Mouse (Mus musculus) ES-E14 (cell line): ENCODE measurements around the gene Defb29. TPM values are rescaled to one million over a fixed set of nuclear protein-coding genes. Genes with fewer than 3 reads are reported as not detected.

Experiments used
- DNase-seq: peaks from one replicate; pipeline ENCODE4 v3.0.0-alpha.2; 2013; ENCODE audit warnings: low read depth, low spot score
- H3K27ac ChIP-seq: 2 replicates; pipeline ENCODE4 v1.5.1; 2012; ENCODE audit warnings: low read depth, mild to moderate bottlenecking, low read length, moderate library complexity, mixed read lengths; ENCODE audit not compliant: poor library complexity, insufficient read depth, severe bottlenecking
- H3K36me3 ChIP-seq: 2 replicates; pipeline ENCODE4 v1.6.1; 2012; ENCODE audit warnings: mild to moderate bottlenecking, low read length, moderate library complexity, mixed read lengths; ENCODE audit not compliant: control insufficient read depth, poor library complexity, insufficient read depth, severe bottlenecking
- H3K4me1 ChIP-seq, 2 experiments: fragments of 150-350 bp in 1 of 2; sonication (generic) in 1 of 2; 2 replicates each; pipeline ENCODE4 v1.6.1; 2012; ENCODE audit warnings: low read length in 2 of 2, mild to moderate bottlenecking in 1 of 2, mixed read lengths in 1 of 2; ENCODE audit not compliant: control insufficient read depth in 2 of 2, insufficient read depth in 2 of 2, poor library complexity in 1 of 2
- H3K4me3 ChIP-seq, 2 experiments: fragments of 150-350 bp in 1 of 2; sonication (generic) in 1 of 2; 2 replicates each; pipeline ENCODE4 v1.5.1; 2012; ENCODE audit warnings: low read length in 2 of 2, low read depth in 1 of 2, mild to moderate bottlenecking in 1 of 2, mixed read lengths in 1 of 2; ENCODE audit not compliant: insufficient read depth in 1 of 2, poor library complexity in 1 of 2, severe bottlenecking in 1 of 2
- H3K9ac ChIP-seq: 2 replicates; pipeline ENCODE4 v1.6.1; 2012; ENCODE audit warnings: low read depth, mild to moderate bottlenecking, low read length, mixed read lengths; ENCODE audit not compliant: poor library complexity, insufficient read depth, severe bottlenecking
- H3K9me3 ChIP-seq: fragments of 150-350 bp; sonication (generic); 2 replicates; pipeline ENCODE4 v1.6.1; 2012; ENCODE audit warnings: low read depth, mild to moderate bottlenecking, low read length; ENCODE audit not compliant: control insufficient read depth, insufficient read depth
- CHD2 ChIP-seq: IDR thresholded peaks from 2 replicates; pipeline ENCODE4 v1.6.1; 2014; ENCODE audit warnings: mild to moderate bottlenecking, low read depth, low read length, inconsistent platforms
- HCFC1 ChIP-seq: IDR thresholded peaks from 2 replicates; pipeline ENCODE4 v1.6.1; 2012; ENCODE audit warnings: low read length, inconsistent platforms, borderline replicate concordance; ENCODE audit not compliant: insufficient read depth
- MAFK ChIP-seq: IDR thresholded peaks from 2 replicates; pipeline ENCODE4 v1.6.1; 2014; ENCODE audit warnings: mild to moderate bottlenecking, low read depth, low read length, inconsistent platforms; ENCODE audit not compliant: insufficient read depth
- ZC3H11A ChIP-seq: IDR thresholded peaks from 2 replicates; pipeline ENCODE4 v1.6.1; 2012; ENCODE audit warnings: low read depth, mild to moderate bottlenecking, inconsistent platforms, low read length, borderline replicate concordance
- ZNF384 ChIP-seq: IDR thresholded peaks from 2 replicates; pipeline ENCODE4 v1.6.1; 2012; ENCODE audit warnings: low read depth, low read length, inconsistent platforms
- in situ Hi-C, 2 experiments: fragments of 600-800 bp; cut with MboI; formaldehyde crosslinking; loops; one replicate each; pipeline ENCODE4 v1.15.1; 2025; ENCODE audit warnings: low sequenced_read_pairs in 2 of 2, inconsistent platforms in 1 of 2; ENCODE audit not compliant: unreplicated experiment in 2 of 2
- total RNA-seq: library from RNA; depleted of rRNA; stranded (reverse); fragments of 300-350 nt; gene quantifications from 2 replicates; pipeline ENCODE4 v1.2.3, GENCODE M21; 2012

Gene Defb29
- total RNA-seq, 1 experiment: not detected

DNA sequence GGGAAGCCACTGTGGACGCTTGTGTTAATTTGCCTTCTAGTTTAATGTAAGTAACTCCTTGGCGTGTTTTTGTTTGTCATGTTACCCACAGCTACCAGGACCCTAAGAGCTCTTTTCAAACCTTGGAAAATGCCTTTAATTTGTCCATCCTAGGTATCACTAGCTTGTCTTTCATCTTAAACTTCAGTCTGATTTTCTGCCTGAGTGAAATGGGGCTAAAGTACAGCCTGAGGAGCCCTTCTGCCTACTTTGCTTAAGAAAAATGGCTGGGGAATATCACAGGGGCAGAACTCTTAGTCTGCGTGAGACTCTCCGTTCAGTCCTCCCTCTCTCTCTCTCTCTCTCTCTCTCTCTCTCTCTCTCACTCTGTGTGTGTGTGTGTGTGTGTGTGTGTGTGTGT is 30.0 kb upstream of the Defb29 start:
- in situ Hi-C loops: no loop called here

GRCm38 (mm10) chr2:152569038-152569437 is 29.1 kb upstream of the Defb29 start, which contains the start of gene Gm17416:
Gm17416 (plus strand) TSS chr2:152569338.
- Histone ChIP-seq H3K4me3 (no peak within 1 kb of the TSS), H3K9me3 (no peaks in the 10 kb centered on the region), H3K4me1 (no peaks in the 10 kb centered on the region), H3K36me3 (no peaks in the 10 kb centered on the region), H3K9ac (no peak within 1 kb of the TSS), H3K27ac (no peak within 1 kb of the TSS)
- no peak for TF ChIP-seq MAFK
- no peak for TF ChIP-seq ZC3H11A
- no peak for TF ChIP-seq ZNF384
- TF ChIP-seq CHD2: no peak
- TF ChIP-seq HCFC1: no peak
- DNase-seq: no peak
- in situ Hi-C loops: no loop called here

More for the DNA sequence above, 30.0 kb upstream of the Defb29 start:
- no peak for DNase-seq
- Histone ChIP-seq H3K4me1 (no peaks in the 10 kb centered on the region), H3K9me3 (no peaks in the 10 kb centered on the region), H3K36me3 (no peaks in the 10 kb centered on the region), H3K4me3 (no peak overlapping the region), H3K27ac (no peak overlapping the region), H3K9ac (no peak overlapping the region)
- TF ChIP-seq HCFC1: no peak
- TF ChIP-seq ZNF384: no peak
- no peak for TF ChIP-seq MAFK

GRCm38 (mm10) chr2:152556655-152557054 is 16.8 kb upstream of the Defb29 start:
- TF ChIP-seq HCFC1 (no peak), ZNF384 (no peak), ZC3H11A (no peak)
- H3K4me3 ChIP-seq: no peak overlapping the region
- no peak overlapping the region for H3K9ac ChIP-seq
- no peak for DNase-seq
- no peaks in the 10 kb centered on the region for H3K36me3 ChIP-seq
- H3K4me1 ChIP-seq: peaks cover 0 to 3% of the 10 kb centered on the region in 2 experiments; a peak in 1 of 4 replicates
- in situ Hi-C loops: no loop called here
- H3K9me3 ChIP-seq: no peaks in the 10 kb centered on the region
- H3K27ac ChIP-seq: no peak overlapping the region

- no peaks in the 10 kb centered on the region for H3K4me1 ChIP-seq
- H3K36me3 ChIP-seq: no peaks in the 10 kb centered on the region
- DNase-seq: peak; percentile 56
- no peak overlapping the region for H3K9ac ChIP-seq
- no peak overlapping the region for H3K4me3 ChIP-seq
- no peaks in the 10 kb centered on the region for H3K9me3 ChIP-seq
- no peak for TF ChIP-seq MAFK
- no peak for TF ChIP-seq ZNF384
- TF ChIP-seq CHD2: no peak
- TF ChIP-seq ZC3H11A: no peak
- TF ChIP-seq HCFC1: no peak
- H3K27ac ChIP-seq: no peak overlapping the region
- in situ Hi-C loops: no loop called here
These were observed 14.0 kb upstream of the Defb29 start for GRCm38 (mm10) chr2:152553774-152554423.

- no peak overlapping the region for H3K27ac ChIP-seq
- in situ Hi-C loops: no loop called here
- H3K9ac ChIP-seq: no peak overlapping the region
- no peaks in the 10 kb centered on the region for H3K36me3 ChIP-seq
- H3K4me3 ChIP-seq: no peak overlapping the region
- TF ChIP-seq HCFC1 (no peak), ZNF384 (no peak), CHD2 (no peak), MAFK (no peak), ZC3H11A (no peak)
- no peaks in the 10 kb centered on the region for H3K4me1 ChIP-seq
- H3K9me3 ChIP-seq: no peaks in the 10 kb centered on the region
- no peak for DNase-seq
These were observed 8.2 kb upstream of the Defb29 start for GRCm38 (mm10) chr2:152548124-152548523.
